Mouse (Mus musculus): ENCODE measurements at regions not wholly inside any gene's neighbourhood (a gene's known extent, or its start where the extent isn't known, plus 50 kb on each side); places are given as distances from the start of the nearest gene placed in this dataset.

GRCm38 (mm10) chr5:91693277-91693676 lies 175.9 kb downstream of the Parm1 start:
- no peak for TF ChIP-seq ZC3H11A (IDR thresholded peaks at IDR 0.05; ENCODE audit: borderline replicate concordance, low read depth, low read length)
- no peak for TF ChIP-seq ZNF384 (IDR thresholded peaks at IDR 0.05; ENCODE audit: low read depth, low read length)
- TF ChIP-seq MAFK (IDR thresholded peaks at IDR 0.05; ENCODE audit: insufficient read depth, low read depth, low read length), result no peak
- TF ChIP-seq HCFC1 (IDR thresholded peaks at IDR 0.05; ENCODE audit: borderline replicate concordance, insufficient read depth, low read length), result no peak
